Mouse (Mus musculus): Measurements from ENCODE around the gene Trmt44.

DNA sequence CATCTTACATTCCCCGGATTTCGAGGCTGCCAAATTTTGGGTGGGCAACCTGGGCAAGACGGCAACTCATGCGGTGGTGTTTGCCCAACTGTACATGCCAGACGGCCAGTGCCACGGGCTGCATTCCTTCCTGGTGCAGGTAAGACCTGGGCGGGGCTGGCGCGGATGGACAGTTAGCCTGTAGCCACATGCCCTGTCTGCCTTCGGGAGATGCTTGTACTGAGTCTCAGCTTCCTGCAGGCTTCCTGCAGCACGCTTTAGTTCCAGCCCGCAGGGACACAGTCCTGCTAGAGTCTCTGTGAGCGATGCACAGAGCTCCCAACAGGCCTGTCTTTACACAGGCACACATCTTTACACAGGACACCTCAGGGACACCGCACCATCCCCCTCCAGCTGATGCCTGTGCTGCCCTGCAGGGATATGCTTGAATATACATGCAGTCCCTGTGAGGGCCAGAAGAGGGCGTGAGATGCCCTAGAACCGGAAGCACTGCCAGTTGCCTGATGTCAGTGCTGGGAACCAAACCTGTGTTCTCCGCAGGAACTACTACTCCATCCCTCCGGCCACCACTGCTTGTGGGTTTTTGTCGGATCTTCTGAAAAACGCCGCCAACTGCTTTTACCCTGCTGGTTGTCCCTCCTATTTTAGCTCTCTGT lies 17.3 kb upstream of the Trmt44 start:
- TF ChIP-seq CTCF (IDR thresholded peaks at IDR 0.05; ENCODE audit: borderline replicate concordance, extremely low read depth, insufficient read depth, insufficient read length) = peak; percentile 36; the same call in 1 of the 2 replicates
- no peak for TF ChIP-seq POLR2A (IDR thresholded peaks at IDR 0.05; ENCODE audit: borderline replicate concordance, extremely low read depth, insufficient read depth, insufficient read length, poor library complexity, severe bottlenecking)

All from brain, embryonic 14.5 days (tissue).